Mouse (Mus musculus): ENCODE data around the gene Gpr146. TPM values are rescaled to one million over a fixed set of nuclear protein-coding genes. Genes with fewer than 3 reads are reported as not detected.

The Gpr146 gene
- polyA plus RNA-seq, 1 experiment: 16.4 TPM

- WGBS: 69% methylated on average over 14 of the region's 14 CpGs
- DNase-seq: no peak
- H3K27ac ChIP-seq (ENCODE audit: insufficient read depth, low read length): no peak overlapping the region
- H3K27me3 ChIP-seq (ENCODE audit: control insufficient read depth, insufficient read depth, low read length): no peaks in the 10 kb centered on the region
- no peak for TF ChIP-seq POLR2A (IDR thresholded peaks at IDR 0.05; ENCODE audit: borderline replicate concordance, insufficient read depth, low read length)
- TF ChIP-seq CTCF (IDR thresholded peaks at IDR 0.05; ENCODE audit: borderline replicate concordance, insufficient read depth, low read depth, low read length): no peak
- no peak overlapping the region for H3K4me3 ChIP-seq (replicated peaks; ENCODE audit: insufficient read depth, low read depth, low read length)
- peaks cover 42% of the 10 kb centered on the region for H3K4me1 ChIP-seq (ENCODE audit: control insufficient read depth, insufficient read depth, low read length)
Measured at GRCm38 (mm10) chr5:139407121-139407885, 29.8 kb downstream of the Gpr146 start.

DNA sequence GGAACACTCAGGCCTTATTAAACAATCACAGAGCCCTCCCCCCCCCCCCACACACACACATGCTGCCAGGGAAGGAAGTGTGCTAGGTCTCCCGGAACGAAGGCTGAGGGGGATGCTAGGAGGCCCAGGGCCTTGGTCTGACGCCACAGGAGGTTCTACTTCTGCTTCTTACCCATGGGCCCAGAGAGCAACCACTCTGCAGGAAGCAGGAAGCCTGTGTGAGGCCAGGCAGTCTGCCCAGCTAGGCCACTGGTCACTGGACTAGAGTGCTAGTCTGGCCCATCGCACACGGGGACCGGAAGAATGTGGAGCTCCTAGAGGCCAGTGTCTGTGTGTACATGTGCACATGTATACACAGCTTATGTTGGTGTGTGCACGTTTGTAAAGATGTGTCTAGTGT, 31.0 kb downstream of the Gpr146 start:
- 45% methylated on average over 7 of the region's 7 CpGs for WGBS

DNA sequence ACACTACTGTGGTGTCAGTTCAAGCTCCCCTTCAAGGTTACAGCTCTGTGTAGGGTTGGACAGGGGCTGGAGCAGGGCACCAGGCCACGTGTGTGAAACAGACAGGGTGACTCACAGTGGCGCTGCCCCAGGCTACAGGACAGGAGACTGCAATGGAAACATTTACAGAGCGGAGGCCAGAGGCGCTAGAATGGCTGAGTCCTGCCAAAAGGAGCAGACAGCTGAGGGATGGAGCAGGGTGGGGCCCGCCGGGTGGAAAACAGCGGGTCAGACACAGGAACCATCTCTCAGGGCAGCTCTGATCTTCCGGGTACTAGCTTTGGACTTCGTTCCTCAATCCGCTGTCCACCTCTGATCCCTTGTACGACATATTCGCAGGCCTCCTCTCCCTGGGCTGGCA, 31.9 kb downstream of the Gpr146 start:
- TF ChIP-seq POLR2A (IDR thresholded peaks at IDR 0.05; ENCODE audit: borderline replicate concordance, insufficient read depth, low read length) (no peak), CTCF (IDR thresholded peaks at IDR 0.05; ENCODE audit: borderline replicate concordance, insufficient read depth, low read depth, low read length) (no peak)
- Histone ChIP-seq H3K4me1 (ENCODE audit: control insufficient read depth, insufficient read depth, low read length) (peaks cover 40% of the 10 kb centered on the region), H3K27me3 (ENCODE audit: control insufficient read depth, insufficient read depth, low read length) (no peaks in the 10 kb centered on the region), H3K4me3 (replicated peaks; ENCODE audit: insufficient read depth, low read depth, low read length) (no peak overlapping the region), H3K27ac (ENCODE audit: insufficient read depth, low read length) (no peak overlapping the region)
- peak in 1 of 2 experiments; percentile 40 for DNase-seq
- 70% methylated on average over 12 of the region's 12 CpGs for WGBS

More for the DNA sequence above, 31.0 kb downstream of the Gpr146 start:
- Histone ChIP-seq H3K27me3 (ENCODE audit: control insufficient read depth, insufficient read depth, low read length) (no peaks in the 10 kb centered on the region), H3K27ac (ENCODE audit: insufficient read depth, low read length) (no peak overlapping the region), H3K4me1 (ENCODE audit: control insufficient read depth, insufficient read depth, low read length) (peaks cover 37% of the 10 kb centered on the region), H3K4me3 (replicated peaks; ENCODE audit: insufficient read depth, low read depth, low read length) (no peak overlapping the region)
- no peak for DNase-seq
- TF ChIP-seq CTCF (IDR thresholded peaks at IDR 0.05; ENCODE audit: borderline replicate concordance, insufficient read depth, low read depth, low read length) (no peak), POLR2A (IDR thresholded peaks at IDR 0.05; ENCODE audit: borderline replicate concordance, insufficient read depth, low read length) (no peak)

DNA sequence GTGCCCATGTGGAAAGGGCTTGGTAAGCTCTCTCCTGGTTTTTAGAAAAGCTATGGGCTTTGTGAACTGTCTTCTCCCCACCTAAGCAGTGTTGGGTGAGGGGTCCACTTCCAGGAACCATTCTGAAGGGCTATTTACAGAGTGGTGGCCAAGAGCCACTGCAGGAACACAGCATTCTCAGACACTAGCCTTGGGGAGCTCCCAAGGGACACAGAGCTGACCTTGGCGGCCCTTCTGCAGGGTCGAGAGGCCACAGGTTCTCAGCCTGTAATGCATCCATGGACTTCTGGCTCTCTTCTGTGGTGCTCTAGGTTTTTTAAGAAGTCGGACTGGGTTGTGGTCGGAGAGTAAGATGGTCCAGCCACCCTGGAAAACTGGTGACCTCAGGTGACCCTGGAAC, 32.6 kb downstream of the Gpr146 start:
- Histone ChIP-seq H3K27ac (ENCODE audit: insufficient read depth, low read length) (no peak overlapping the region), H3K4me3 (replicated peaks; ENCODE audit: insufficient read depth, low read depth, low read length) (no peak overlapping the region), H3K4me1 (ENCODE audit: control insufficient read depth, insufficient read depth, low read length) (peaks cover 46% of the 10 kb centered on the region), H3K27me3 (ENCODE audit: control insufficient read depth, insufficient read depth, low read length) (no peaks in the 10 kb centered on the region)
- WGBS: 87% methylated on average over 4 of the region's 4 CpGs
- TF ChIP-seq CTCF (IDR thresholded peaks at IDR 0.05; ENCODE audit: borderline replicate concordance, insufficient read depth, low read depth, low read length) (no peak), POLR2A (IDR thresholded peaks at IDR 0.05; ENCODE audit: borderline replicate concordance, insufficient read depth, low read length) (no peak)
- DNase-seq: no peak

DNA sequence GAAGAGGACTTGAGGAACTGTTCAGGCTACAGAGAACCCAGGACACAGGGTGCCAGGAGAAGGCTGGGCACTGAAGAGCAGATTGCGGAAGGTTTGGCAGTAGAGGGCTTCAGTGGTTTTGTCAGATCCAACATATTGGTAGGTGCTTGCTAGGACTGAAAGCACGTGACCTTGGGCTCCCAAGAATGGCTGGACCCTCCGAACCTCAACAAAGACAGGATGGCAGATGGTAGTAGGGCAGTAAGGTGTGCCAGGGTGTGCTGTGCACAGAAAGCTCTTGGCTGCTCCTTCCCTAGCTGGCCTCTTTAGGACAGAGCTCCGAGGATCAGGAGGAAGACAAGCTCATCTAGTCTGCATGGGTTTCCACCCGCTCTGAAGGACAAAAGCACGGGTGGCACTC, 33.6 kb downstream of the Gpr146 start:
- TF ChIP-seq POLR2A (IDR thresholded peaks at IDR 0.05; ENCODE audit: borderline replicate concordance, insufficient read depth, low read length) (no peak), CTCF (IDR thresholded peaks at IDR 0.05; ENCODE audit: borderline replicate concordance, insufficient read depth, low read depth, low read length) (no peak)
- DNase-seq: peak; percentile 48 to 57
- no peak overlapping the region for H3K4me3 ChIP-seq (replicated peaks; ENCODE audit: insufficient read depth, low read depth, low read length)
- no peaks in the 10 kb centered on the region for H3K27me3 ChIP-seq (ENCODE audit: control insufficient read depth, insufficient read depth, low read length)
- H3K27ac ChIP-seq (ENCODE audit: insufficient read depth, low read length): no peak overlapping the region
- WGBS: 22% methylated on average over 6 of the region's 6 CpGs
- H3K4me1 ChIP-seq (ENCODE audit: control insufficient read depth, insufficient read depth, low read length): peaks cover 46% of the 10 kb centered on the region

GRCm38 (mm10) chr5:139411665-139412314, 34.3 kb downstream of the Gpr146 start:
- TF ChIP-seq POLR2A (IDR thresholded peaks at IDR 0.05; ENCODE audit: borderline replicate concordance, insufficient read depth, low read length): no peak
- no peak for TF ChIP-seq CTCF (IDR thresholded peaks at IDR 0.05; ENCODE audit: borderline replicate concordance, insufficient read depth, low read depth, low read length)
- H3K4me3 ChIP-seq (replicated peaks; ENCODE audit: insufficient read depth, low read depth, low read length): no peak overlapping the region
- no peak for DNase-seq
- peaks cover 46% of the 10 kb centered on the region for H3K4me1 ChIP-seq (ENCODE audit: control insufficient read depth, insufficient read depth, low read length)
- no peaks in the 10 kb centered on the region for H3K27me3 ChIP-seq (ENCODE audit: control insufficient read depth, insufficient read depth, low read length)
- H3K27ac ChIP-seq (ENCODE audit: insufficient read depth, low read length): no peak overlapping the region
- WGBS: 61% methylated on average over 15 of the region's 15 CpGs

DNA sequence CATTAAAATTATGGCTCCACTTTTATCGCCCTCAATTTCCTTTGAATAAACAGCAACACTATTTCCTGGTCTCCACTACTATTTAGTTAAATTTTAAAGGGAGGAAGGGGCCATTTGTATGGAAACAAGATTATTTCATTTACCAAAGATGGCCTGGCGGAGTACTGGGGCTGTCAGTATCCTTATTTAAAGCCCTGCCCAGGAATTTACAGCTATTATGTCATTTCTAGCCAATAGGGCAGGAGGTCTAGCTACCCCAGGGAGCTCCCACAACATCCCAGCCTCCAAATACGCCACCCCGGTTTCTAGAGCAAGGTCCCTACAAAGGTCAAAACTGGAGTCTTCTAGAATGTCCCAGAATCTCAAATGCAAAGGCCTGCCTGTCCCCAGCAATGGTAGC, 36.0 kb downstream of the Gpr146 start:
- TF ChIP-seq CTCF (IDR thresholded peaks at IDR 0.05; ENCODE audit: borderline replicate concordance, insufficient read depth, low read depth, low read length): no peak
- no peak for TF ChIP-seq POLR2A (IDR thresholded peaks at IDR 0.05; ENCODE audit: borderline replicate concordance, insufficient read depth, low read length)
- no peak for DNase-seq
- Histone ChIP-seq H3K27me3 (ENCODE audit: control insufficient read depth, insufficient read depth, low read length) (no peaks in the 10 kb centered on the region), H3K4me1 (ENCODE audit: control insufficient read depth, insufficient read depth, low read length) (peaks cover 38% of the 10 kb centered on the region), H3K27ac (ENCODE audit: insufficient read depth, low read length) (no peak overlapping the region), H3K4me3 (replicated peaks; ENCODE audit: insufficient read depth, low read depth, low read length) (no peak overlapping the region)
- WGBS: 91% methylated on average over 4 of the region's 4 CpGs

DNA sequence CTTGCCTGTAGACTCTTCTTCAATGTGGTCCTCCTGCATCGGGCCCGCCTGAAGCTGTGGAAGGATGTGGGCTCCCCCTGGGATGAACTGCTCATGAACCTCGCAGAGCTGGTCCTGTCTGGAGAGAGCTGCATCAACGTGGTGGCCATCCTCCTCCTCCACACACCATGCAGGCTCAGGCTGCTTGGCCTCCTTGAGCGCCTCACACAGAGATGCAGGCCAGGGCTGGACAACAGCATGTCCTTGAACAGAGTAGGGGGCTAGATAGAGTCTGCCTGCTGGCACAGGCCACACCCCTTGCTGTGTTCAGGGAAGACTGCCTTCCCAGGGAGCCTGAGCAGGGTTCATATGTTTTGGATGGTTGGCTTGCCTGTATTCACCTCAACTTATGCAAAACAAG, 37.5 kb downstream of the Gpr146 start:
- Histone ChIP-seq H3K4me1 (ENCODE audit: control insufficient read depth, insufficient read depth, low read length) (peaks cover 33% of the 10 kb centered on the region), H3K4me3 (replicated peaks; ENCODE audit: insufficient read depth, low read depth, low read length) (no peak overlapping the region), H3K27me3 (ENCODE audit: control insufficient read depth, insufficient read depth, low read length) (no peaks in the 10 kb centered on the region), H3K27ac (ENCODE audit: insufficient read depth, low read length) (no peak overlapping the region)
- no peak for DNase-seq
- 83% methylated on average over 5 of the region's 5 CpGs for WGBS
- TF ChIP-seq POLR2A (IDR thresholded peaks at IDR 0.05; ENCODE audit: borderline replicate concordance, insufficient read depth, low read length) (no peak), CTCF (IDR thresholded peaks at IDR 0.05; ENCODE audit: borderline replicate concordance, insufficient read depth, low read depth, low read length) (no peak)

Measured in cerebellum, adult 2 months (tissue).